Mouse (Mus musculus): ENCODE measurements at regions not wholly inside any gene's neighbourhood (a gene's known extent, or its start where the extent isn't known, plus 50 kb on each side); places are given as distances from the start of the nearest gene placed in this dataset.

GRCm38 (mm10) chrX:47726285-47726684, 166.5 kb downstream of the Smarca1 start:
- DNase-seq = no peak

- DNase-seq = peak; percentile 3
Measured at GRCm38 (mm10) chrX:47703080-47703479, 189.7 kb downstream of the Smarca1 start.

GRCm38 (mm10) chrX:47668778-47669177, 224.0 kb downstream of the Smarca1 start:
- no peak for DNase-seq

- DNase-seq = no peak
Measured at GRCm38 (mm10) chrX:47646523-47646922, 246.3 kb downstream of the Smarca1 start.

- no peak for DNase-seq
Measured at GRCm38 (mm10) chrX:47641191-47641590, 251.6 kb downstream of the Smarca1 start.

- no peak for DNase-seq
Measured at GRCm38 (mm10) chrX:47638831-47639316, 253.9 kb downstream of the Smarca1 start.

GRCm38 (mm10) chrX:47622881-47623613, 269.7 kb downstream of the Smarca1 start:
- no peak for DNase-seq

- DNase-seq = no peak
Measured at GRCm38 (mm10) chrX:47612364-47612763, 280.4 kb downstream of the Smarca1 start.
